9 mouse cellular contexts compared by ENCODE assay signal in the genomic region with DNA sequence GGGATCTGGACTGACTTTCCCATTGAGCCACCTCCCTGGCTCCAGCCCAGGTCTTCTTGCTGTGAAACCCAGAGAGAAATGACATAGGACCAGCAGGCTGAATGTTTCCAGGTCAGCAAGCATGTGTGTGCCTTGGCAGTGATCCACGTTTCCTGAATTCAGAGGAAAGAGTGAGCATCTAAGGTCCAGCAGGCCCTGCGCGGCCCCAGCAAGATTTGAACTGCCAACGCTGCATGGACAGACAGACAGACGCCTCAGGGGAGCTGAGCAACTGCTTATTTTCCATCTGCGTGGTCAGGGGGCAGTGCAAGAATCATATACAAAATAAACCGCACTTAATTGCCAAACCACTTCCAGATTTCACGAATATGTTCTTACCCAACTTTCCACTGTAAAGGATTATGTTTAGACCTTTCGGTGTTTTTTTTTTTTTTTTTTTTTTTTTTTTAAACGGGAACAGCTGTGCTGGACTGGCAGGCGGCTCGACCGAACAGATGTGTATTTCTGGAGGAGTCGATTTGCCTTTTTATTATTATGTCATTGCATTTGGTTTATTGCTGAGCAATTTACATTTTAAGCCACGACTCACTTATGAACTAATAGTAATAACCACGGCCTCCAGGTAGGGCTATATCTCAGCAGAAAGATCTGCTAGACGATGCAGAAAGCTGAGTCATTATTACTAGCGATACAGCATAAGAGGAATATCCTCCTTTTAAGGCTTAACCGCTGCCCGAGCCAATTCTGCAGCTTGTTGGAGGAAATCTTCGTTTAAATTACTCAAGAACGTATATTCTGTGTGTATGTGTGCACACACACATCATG.
DNase-seq lines count a peak whose midpoint lies in the region; ATAC-seq lines count a peak whose summit lies in the region.
"Had no signal": no experiment of that assay in that cellular context is flagged by ENCODE, and none has a peak within 500 bp of the region (broad histone marks: within the 10 kb centered on the region; RNA-seq: fewer than 3 reads in every experiment).

No protein-coding gene starts in this region.

- peaks cover 4% of the 10 kb centered on the region for H3K4me1 ChIP-seq in lung, embryonic 16.5 days (replicated peaks; ENCODE audit: control insufficient read depth, insufficient read depth, low read length)
- no peaks in the 10 kb centered on the region for H3K4me1 ChIP-seq in forebrain, embryonic 15.5 days

- H3K4me2 ChIP-seq in lung, embryonic 16.5 days (ENCODE audit: low read depth, low read length), result no peak overlapping the region
- no peak overlapping the region for H3K4me2 ChIP-seq in forebrain, embryonic 15.5 days (replicated peaks)

- ATAC-seq in lung, embryonic 16.5 days (ENCODE audit: low read depth), result peak; percentile 34; the same call in 1 of the 2 replicates
- no peak for ATAC-seq in forebrain, embryonic 15.5 days (replicated peaks)

- DNase-seq in adrenal gland, postnatal 10 days, result peak; percentile 4
- DNase-seq in adrenal gland, postnatal 36 days, result no peak
- no peak for DNase-seq in lung, adult 18-20 months
- DNase-seq in gastrocnemius, postnatal 14 days, result peak; percentile 20
- peak; percentile 10 for DNase-seq in ovary, postnatal 14 days (ENCODE audit: low spot score)
- DNase-seq in spleen, postnatal 14 days (ENCODE audit: low spot score in 2 of 2), result no peak
- DNase-seq: spleen, adult 18-20 months had no signal

- no peaks in the 10 kb centered on the region for H3K27me3 ChIP-seq in lung, embryonic 16.5 days (ENCODE audit: control insufficient read depth, insufficient read depth, low read depth, low read length)
- no peaks in the 10 kb centered on the region for H3K27me3 ChIP-seq in forebrain, embryonic 15.5 days

- intact Hi-C loops in gastrocnemius, postnatal 14 days (cut with DNase I; ENCODE audit: low total_unique reads), result no loop called here

- H3K9ac ChIP-seq in lung, embryonic 16.5 days (ENCODE audit: low read length), result no peak overlapping the region
- H3K9ac ChIP-seq in forebrain, embryonic 15.5 days (replicated peaks), result no peak overlapping the region

- 55% methylated on average over 22 of the region's 22 CpGs for WGBS in lung, embryonic 16.5 days
- 83% methylated on average over 22 of the region's 22 CpGs for WGBS in forebrain, embryonic 15.5 days

- no peaks in the 10 kb centered on the region for H3K9me3 ChIP-seq in lung, embryonic 16.5 days (ENCODE audit: control insufficient read depth, low read length)
- H3K9me3 ChIP-seq in forebrain, embryonic 15.5 days, result no peaks in the 10 kb centered on the region

- H3K27ac ChIP-seq in lung, embryonic 16.5 days (ENCODE audit: low read length), result no peak overlapping the region
- H3K27ac ChIP-seq in forebrain, embryonic 15.5 days (replicated peaks), result no peak overlapping the region

- H3K36me3 ChIP-seq in lung, embryonic 16.5 days (ENCODE audit: control insufficient read depth, insufficient read depth, low read length), result no peaks in the 10 kb centered on the region
- H3K36me3 ChIP-seq in forebrain, embryonic 15.5 days, result no peaks in the 10 kb centered on the region

- H3K4me3 ChIP-seq in lung, embryonic 16.5 days (ENCODE audit: low read length), result no peak overlapping the region
- no peak overlapping the region for H3K4me3 ChIP-seq in forebrain, embryonic 15.5 days

Comparison
In these comparisons a context has a peak if more than half of its experiments do, and no peak if none do; other contexts are left out.
1. DNase-seq: peak in adrenal gland, postnatal 10 days (single experiment), gastrocnemius, postnatal 14 days (single experiment) and ovary, postnatal 14 days (single experiment); none in adrenal gland, postnatal 36 days (0 of 2), lung, adult 18-20 months (0 of 2) and spleen, postnatal 14 days (0 of 2).